In the genomic region with DNA sequence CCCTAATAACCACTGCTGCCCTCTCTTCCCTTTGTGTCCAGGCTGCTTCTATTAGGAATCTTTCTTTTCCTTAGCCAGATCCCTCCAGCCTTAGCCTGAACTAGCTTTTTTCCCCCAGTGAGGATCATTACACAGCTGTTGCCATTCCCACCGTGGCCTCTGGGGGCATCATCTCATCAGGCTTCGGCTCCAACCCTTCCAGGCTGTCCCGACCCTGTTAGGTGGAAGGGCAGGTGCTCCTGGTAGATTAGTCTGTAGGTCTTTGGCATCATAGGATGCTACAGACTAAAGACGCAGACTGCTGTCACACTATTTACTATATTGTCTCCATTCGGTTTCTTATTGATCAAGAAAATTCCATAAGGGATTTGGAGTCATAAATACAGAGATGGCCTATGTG, we compare ENCODE assay signal across 8 mouse cellular contexts.
DNase-seq lines count a peak whose midpoint lies in the region; ATAC-seq lines count a peak whose summit lies in the region.

No protein-coding gene starts in this region.

- no peaks in the 10 kb centered on the region for H3K27me3 ChIP-seq in hindbrain, embryonic 10.5 days (ENCODE audit: insufficient read depth, poor library complexity, severe bottlenecking)
- H3K27me3 ChIP-seq in hindbrain, embryonic 16.5 days (replicated peaks; ENCODE audit: control insufficient read depth, insufficient read depth, low read length): no peaks in the 10 kb centered on the region

- no peaks in the 10 kb centered on the region for H3K4me1 ChIP-seq in hindbrain, embryonic 10.5 days (replicated peaks)
- no peaks in the 10 kb centered on the region for H3K4me1 ChIP-seq in hindbrain, embryonic 16.5 days (ENCODE audit: control insufficient read depth, insufficient read depth, low read depth, low read length)

- H3K9me3 ChIP-seq in hindbrain, embryonic 10.5 days: no peaks in the 10 kb centered on the region
- no peaks in the 10 kb centered on the region for H3K9me3 ChIP-seq in hindbrain, embryonic 16.5 days (ENCODE audit: control insufficient read depth, low read length)

- no peaks in the 10 kb centered on the region for H3K36me3 ChIP-seq in hindbrain, embryonic 10.5 days
- no peaks in the 10 kb centered on the region for H3K36me3 ChIP-seq in hindbrain, embryonic 16.5 days (ENCODE audit: control insufficient read depth, insufficient read depth, low read length)

- no peak overlapping the region for H3K27ac ChIP-seq in hindbrain, embryonic 10.5 days
- H3K27ac ChIP-seq in hindbrain, embryonic 16.5 days (ENCODE audit: low read depth, low read length): no peak overlapping the region

- no peak overlapping the region for H3K4me3 ChIP-seq in hindbrain, embryonic 10.5 days
- H3K4me3 ChIP-seq in hindbrain, embryonic 16.5 days (ENCODE audit: low read length): no peak overlapping the region

- DNase-seq in hindbrain, embryonic 10.5 days (ENCODE audit: low spot score): peak; percentile 60
- peak; percentile 45 for DNase-seq in urinary bladder, postnatal 14 days (ENCODE audit: low spot score)
- no peak for DNase-seq in urinary bladder, postnatal 10 days (ENCODE audit: low spot score)
- DNase-seq in cerebellum, adult 9-11 months: peak; percentile 36
- DNase-seq in heart, postnatal 10 days: peak; percentile 24 to 48
- peak; percentile 43 for DNase-seq in lung, postnatal 10 days
- no peak for DNase-seq in MN1 (ENCODE audit: low spot score)

- H3K9ac ChIP-seq in hindbrain, embryonic 16.5 days (ENCODE audit: low read depth, low read length): no peak overlapping the region

- WGBS in hindbrain, embryonic 10.5 days: 24% methylated on average over 5 of the region's 5 CpGs
- WGBS in hindbrain, embryonic 16.5 days: 27% methylated on average over 5 of the region's 5 CpGs

- intact Hi-C loops in heart, postnatal 10 days (cut with DNase I): no loop called here

- H3K4me2 ChIP-seq in hindbrain, embryonic 16.5 days (ENCODE audit: low read length): no peak overlapping the region

- no peak for ATAC-seq in hindbrain, embryonic 16.5 days

Comparison
In these comparisons a context has a peak if more than half of its experiments do, and no peak if none do; other contexts are left out.
1. DNase-seq: peak in hindbrain, embryonic 10.5 days (single experiment), urinary bladder, postnatal 14 days (single experiment), cerebellum, adult 9-11 months (single experiment), heart, postnatal 10 days (2 of 2) and lung, postnatal 10 days (single experiment); none in urinary bladder, postnatal 10 days (single experiment) and MN1 (single experiment).